Mouse (Mus musculus) liver, embryonic 14.5 days (tissue): ENCODE measurements at regions not wholly inside any gene's neighbourhood (a gene's known extent, or its start where the extent isn't known, plus 50 kb on each side); places are given as distances from the start of the nearest gene placed in this dataset.

ENCODE experiments used
- CTCF ChIP-seq: IDR thresholded peaks from 2 replicates; pipeline ENCODE4 v1.5.1; 2016; ENCODE audit warnings: antibody characterized with exemption, low read depth, control low read depth
- EP300 ChIP-seq: IDR thresholded peaks from 2 replicates; pipeline ENCODE4 v1.6.1; 2016; ENCODE audit warnings: antibody characterized with exemption, low read depth

- TF ChIP-seq CTCF (no peak), EP300 (no peak)
Observed at GRCm38 (mm10) chr6:135433753-135434152, 71.4 kb downstream of the Emp1 start.
